Mouse (Mus musculus): ENCODE data around the gene Bpnt1.
A peak's percentile ranks its signal among the peaks of the same experiment; 100 is the strongest.
"Not testable (repeated sequence)": the region's sequence is repeated elsewhere in the genome, so short reads cannot be mapped to it uniquely, and the experiment has no call there.

The Bpnt1 gene

DNA sequence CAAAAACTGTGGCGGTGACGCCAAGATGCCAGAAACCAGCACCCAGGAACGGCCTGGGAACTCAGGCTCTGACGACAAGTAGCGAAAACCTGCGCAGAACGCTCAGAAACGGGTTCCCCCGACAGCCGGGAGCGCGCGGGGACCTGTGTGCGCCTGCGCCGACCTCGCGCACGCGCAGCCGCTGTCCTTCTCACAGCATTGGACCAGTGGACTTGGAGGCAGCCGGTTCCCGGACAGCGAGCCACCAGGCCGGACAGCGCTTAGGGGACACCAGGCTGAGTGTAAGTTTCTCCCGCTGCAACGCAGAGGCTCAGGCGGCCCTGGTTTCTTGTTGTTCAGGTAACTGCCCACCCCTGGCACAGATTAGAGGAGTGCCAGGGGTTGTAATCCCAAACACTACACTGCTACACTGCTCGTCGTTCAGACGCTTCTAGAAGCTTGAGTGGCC is at the start of gene Bpnt1:
Gene Bpnt1, plus strand, starts transcription at position 167 of the 448 bp plus-strand sequence.
- peak; percentile 90 for DNase-seq

DNA sequence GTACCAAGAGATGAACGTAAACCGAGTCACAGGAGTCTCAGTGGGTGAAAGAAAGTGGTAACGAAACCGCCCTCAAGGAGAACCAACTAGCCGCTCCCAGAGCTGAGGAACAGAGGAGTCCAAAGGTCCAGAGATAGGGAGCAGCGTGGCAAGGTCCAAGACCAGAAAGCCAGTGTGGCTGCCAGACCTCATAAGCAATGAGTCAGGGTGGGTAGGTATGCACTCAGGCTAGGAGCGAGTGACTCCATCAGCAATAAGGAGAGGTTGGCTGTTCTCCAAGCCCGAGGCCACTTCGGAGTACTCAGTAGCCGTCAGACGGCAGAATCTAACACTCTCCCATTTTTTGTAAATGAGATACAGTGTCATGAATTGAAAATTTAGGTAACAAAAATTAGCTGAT is 49.1 kb upstream of the Bpnt1 start:
- peak; percentile 67 for DNase-seq

DNA sequence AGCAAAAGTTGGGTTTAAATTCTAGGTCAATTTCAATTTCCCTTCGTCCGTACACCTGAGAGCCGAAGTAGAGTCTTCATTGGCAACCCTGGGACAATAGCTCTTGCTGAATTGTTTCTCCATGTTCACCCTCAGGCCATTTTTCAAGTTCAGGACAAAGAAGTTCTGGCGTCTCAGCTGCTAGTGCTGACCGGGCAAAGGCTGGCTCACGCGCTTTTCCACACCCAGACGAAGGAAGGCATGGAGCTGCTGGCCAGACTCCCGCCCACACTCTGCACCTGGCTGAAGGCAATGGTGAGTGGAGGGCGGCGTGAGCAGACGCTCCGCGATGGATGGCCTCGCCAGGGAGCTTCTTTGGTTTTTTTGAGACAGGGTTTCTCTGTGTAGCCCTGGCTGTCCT is 48.7 kb upstream of the Bpnt1 start:
- DNase-seq: peak; percentile 19

DNA sequence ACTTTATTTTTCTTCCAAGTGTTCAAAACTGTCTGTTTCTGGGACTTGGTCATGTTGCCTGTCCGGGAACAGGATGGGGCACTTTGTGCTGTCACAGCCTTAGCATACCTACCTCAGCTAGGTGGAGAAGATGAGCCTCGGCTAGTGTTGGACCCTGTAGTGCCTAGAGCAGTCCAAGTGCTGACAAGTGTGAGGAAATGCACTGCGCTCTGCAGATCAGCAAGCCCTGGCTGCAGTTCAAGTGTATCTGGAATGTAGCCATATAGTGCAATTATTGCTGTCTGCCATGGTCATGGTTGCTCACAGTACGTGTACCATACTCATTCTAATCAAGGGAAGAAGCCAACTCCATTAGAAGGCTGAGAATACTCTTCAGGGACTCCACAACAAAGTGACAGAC is 47.2 kb upstream of the Bpnt1 start:
- DNase-seq: no peak

DNA sequence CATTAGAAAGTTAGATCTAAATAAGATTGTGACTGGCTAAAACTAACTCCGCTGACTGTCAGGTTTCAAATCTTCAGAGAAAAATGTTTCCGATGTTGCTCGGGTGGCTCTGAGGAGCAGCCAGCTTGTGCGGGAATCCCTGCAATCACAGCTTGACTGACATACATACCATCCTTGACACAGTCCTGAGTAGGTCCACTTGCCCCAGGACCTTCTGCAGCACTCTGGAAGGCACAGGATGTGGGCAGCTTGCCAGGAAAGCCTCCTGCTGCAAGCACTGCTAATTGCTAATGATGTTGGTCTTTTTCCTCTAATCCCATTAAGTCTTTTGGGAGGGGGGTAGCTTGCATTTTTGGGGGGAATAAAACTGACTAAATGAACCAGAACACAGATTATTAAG is 46.8 kb upstream of the Bpnt1 start:
- peak; percentile 31 for DNase-seq

GRCm38 (mm10) chr1:185287066-185287465 is 44.9 kb upstream of the Bpnt1 start:
- no peak for DNase-seq

GRCm38 (mm10) chr1:185289231-185289630 is 42.7 kb upstream of the Bpnt1 start:
- no peak for DNase-seq

GRCm38 (mm10) chr1:185291336-185291735 is 40.6 kb upstream of the Bpnt1 start:
- no peak for DNase-seq

DNA sequence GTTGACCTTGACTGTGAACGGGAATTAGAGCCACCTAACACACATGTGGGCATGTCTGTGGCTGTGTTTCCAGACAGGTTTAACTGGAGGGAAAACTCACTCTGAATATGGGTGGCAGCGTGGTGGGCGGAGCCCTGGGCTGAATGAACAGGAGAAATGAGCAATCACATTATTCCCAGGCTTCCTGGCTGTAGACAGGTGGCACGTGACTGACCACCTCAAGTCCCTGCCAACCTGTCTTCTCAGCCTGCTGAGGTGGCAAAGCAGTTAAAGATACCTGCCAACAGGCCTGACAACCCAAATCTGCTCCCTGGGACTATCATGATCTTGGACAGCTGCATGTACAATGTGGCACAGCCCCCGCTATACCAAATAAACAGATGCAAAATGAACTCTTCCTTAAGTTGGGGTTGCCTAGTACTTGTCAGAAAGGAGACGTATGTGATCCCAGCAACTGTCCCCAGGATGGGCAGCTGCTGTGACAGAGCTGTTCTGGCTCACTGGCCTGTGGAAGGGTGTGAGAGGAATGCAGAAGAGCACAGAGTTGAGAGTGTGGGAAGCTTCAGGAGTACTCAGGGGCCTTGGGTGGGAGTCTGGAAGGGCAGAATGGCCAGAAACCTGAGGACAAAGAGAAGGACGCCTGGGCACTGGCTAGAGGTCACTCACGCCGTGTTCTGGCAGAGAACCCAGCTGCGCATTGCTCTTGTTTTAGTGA is 39.1 kb upstream of the Bpnt1 start:
- DNase-seq: peak; percentile 19

GRCm38 (mm10) chr1:185296850-185297249 is 35.1 kb upstream of the Bpnt1 start:
- DNase-seq: no peak

DNA sequence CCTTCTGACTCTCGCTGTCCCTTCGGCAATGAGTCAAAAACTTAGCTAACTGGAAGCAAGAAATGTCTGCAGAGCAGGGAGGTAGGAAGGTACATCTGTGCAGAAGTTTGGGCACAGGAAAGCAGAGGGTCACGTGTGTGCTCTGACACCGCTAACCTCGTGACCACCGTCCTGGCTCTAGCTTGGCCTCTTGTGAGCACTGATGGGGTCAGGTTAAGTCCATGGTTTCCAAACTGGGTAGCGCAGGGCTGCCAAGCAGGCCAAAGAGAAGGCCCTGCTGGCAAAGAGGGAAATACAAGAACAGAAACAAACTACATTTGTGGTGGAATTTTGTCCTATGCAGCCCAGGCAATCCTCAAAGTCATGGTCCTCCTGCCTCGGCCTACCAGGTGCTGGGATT is 33.5 kb upstream of the Bpnt1 start:
- peak; percentile 18 for DNase-seq

DNA sequence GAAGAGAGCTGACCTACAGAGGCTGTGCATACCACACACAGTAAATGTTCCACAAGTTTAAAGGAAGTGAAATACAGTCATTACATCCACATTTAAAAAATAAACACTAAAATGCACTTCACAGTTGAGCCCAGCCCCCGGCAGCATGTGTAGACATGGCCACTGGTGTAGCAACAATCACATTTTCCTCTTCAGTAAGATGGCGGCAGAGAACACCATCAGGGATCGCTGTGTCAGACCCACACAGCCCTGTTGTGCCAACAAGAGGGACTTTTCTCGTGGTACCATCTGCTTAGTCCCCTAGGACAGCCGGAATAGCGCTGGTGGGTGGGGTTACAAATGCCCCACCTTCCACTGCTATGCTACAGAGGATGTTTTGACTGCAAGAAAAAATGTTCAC is 29.1 kb upstream of the Bpnt1 start:
- no peak for DNase-seq

DNA sequence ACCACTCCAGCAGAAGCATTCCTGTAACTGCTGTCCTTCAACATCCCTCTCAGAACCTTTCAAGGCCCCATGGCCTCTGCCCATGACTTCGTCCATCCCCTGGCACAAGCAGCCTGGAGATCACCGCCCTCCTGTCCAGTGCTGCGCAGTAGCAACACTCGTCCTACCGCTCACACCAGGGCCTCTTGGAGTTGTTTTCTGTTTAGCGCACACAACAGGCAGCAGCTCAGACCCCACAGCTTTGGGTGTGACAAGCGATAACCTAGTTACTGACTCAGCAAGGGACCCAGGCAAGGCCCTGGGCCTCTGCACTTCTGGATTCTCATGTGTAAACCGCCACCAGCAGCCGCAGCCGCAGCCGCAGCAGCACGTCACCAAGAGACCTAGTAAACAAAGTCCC is 25.1 kb upstream of the Bpnt1 start:
- DNase-seq: no peak

DNA sequence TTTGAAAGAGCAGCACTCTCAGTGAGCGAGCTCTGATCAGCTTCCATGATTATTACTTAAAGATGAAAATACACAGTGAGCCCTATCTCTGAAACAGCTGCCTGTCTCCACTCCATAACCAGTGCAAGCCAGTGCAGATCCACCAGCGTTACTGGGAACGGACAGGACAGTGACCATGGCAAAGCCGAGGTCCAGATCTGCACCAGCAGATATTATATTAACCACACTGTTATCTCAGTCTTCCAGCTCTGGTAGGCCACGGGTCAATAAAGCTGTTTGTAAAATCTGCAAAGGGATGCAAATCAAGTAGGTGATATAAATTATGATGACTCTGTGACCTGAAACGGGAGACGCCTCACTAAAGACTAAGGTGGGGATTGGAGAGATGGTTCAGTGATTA is 24.3 kb upstream of the Bpnt1 start:
- no peak for DNase-seq

- no peak for DNase-seq
Observed at GRCm38 (mm10) chr1:185308334-185308733, 23.6 kb upstream of the Bpnt1 start.

- DNase-seq: no peak
Observed at GRCm38 (mm10) chr1:185308908-185309307, 23.0 kb upstream of the Bpnt1 start.

- no peak for DNase-seq
Observed at GRCm38 (mm10) chr1:185311949-185312348, 20.0 kb upstream of the Bpnt1 start.

GRCm38 (mm10) chr1:185314546-185314945 is 17.4 kb upstream of the Bpnt1 start:
- no peak for DNase-seq

DNA sequence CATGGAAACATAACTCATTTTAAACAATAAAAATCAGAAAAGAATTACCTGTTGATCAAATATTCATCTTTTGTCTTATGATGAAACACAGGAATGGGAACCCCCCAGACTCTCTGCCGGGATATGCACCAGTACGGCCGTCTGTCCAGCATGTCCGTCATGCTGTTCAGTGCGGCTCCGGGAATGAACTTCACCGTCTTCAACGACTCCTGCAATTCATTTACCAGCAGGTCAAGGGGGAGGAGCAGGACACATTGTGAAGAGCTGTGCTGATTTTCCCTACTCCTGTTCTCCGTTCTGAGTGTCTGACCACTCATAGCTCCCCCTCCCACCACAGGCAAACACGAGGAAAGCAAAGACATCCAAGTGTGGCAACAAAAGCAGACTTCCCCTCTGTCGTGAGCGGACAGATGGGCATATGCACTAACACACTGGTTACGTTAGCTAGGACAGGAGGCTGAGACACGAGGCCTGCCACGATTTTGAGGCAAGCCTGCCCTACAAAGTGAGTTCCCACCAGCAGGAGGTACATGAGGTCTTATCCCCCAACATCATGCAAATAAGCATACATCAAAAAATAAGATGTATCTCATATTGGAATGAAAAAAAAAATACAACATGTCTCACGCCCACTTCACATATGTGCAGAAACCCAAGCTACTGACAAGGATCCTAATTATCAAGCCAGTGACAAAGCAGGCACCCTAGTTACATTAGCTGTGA is 15.9 kb upstream of the Bpnt1 start:
- peak; percentile 34 for DNase-seq

GRCm38 (mm10) chr1:185327754-185328345 is 4.1 kb upstream of the Bpnt1 start:
- DNase-seq: not testable (repeated sequence)

DNA sequence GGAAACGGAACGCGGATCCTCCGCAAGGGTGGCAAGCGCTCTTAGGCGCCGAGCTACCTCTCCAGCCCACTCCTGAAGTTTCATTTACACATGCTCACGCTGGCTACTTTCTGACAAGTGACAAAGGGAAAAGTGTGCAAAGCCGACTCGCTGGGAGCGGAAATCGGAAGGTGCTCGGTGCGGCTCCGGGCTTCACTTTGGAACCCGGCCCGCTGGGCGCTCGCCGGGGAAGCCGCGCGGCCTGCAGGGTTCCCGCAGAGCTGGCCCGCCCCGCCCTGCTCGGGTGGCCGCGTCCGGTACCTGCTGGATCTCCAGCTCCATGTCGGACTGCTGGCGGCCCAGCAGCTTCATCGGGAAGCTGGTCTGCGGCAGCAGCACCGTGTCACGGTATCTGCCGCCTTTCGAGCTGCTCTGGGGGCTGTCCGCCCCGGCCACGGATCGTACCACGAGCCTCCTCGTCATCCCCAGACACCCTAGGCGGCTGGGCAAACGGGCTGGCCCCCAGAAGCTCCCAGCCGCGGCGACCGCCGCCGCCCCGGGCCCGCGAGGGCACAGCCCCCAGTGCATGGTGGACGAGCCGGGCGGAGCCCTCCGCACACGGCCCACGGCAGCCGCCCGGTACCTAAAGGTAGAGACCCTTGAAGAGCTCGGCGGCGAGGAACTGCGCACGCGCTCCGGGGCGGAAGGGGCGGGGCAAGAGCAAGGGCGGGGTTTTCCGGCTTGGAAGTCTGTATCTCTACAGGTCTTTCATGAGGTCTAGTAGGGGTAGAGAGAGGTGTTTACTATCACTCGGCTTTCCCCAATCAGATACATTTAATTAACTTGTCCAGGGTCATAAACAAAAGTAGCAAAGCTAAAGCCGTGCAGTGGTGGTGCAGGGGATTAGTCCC is 3.0 kb upstream of the Bpnt1 start, which contains the start of gene Iars2:
Gene Iars2, minus strand, starts transcription at position 676 of the 890 bp plus-strand sequence.
- peak; percentile 90 for DNase-seq

GRCm38 (mm10) chr1:185329851-185330250 is 2.1 kb upstream of the Bpnt1 start:
- DNase-seq: no peak

- DNase-seq: no peak
Observed at GRCm38 (mm10) chr1:185331364-185331763, 585 bp upstream of the Bpnt1 start.

All from kidney, adult 11 months (tissue).